Mouse (Mus musculus) liver, adult 2 months (tissue): ENCODE measurements around the gene Slc26a5.

Source experiments
- CTCF ChIP-seq: fragments of 200-500 bp; IDR thresholded peaks from 2 replicates; pipeline ENCODE4 v1.5.1; 2011; ENCODE audit warnings: low read depth, low read length, control low read depth
- POLR2A ChIP-seq: fragments of 200-500 bp; IDR thresholded peaks from 2 replicates; pipeline ENCODE4 v1.6.1; 2011; ENCODE audit warnings: low read length, control low read depth; ENCODE audit not compliant: insufficient read depth; ENCODE audit errors: extremely low read depth

- TF ChIP-seq CTCF (no peak), POLR2A (no peak)
These were observed 36.0 kb upstream of the Slc26a5 start for GRCm38 (mm10) chr5:21901411-21901810.
